Mouse (Mus musculus) mouse embryonic stem cell (cell line): ENCODE measurements at regions not wholly inside any gene's neighbourhood (a gene's known extent, or its start where the extent isn't known, plus 50 kb on each side); places are given as distances from the start of the nearest gene placed in this dataset.
"Not testable (repeated sequence)": the region's sequence is repeated elsewhere in the genome, so short reads cannot be mapped to it uniquely, and the experiment has no call there.

ENCODE experiments used
- in situ Hi-C, 2 experiments: fragments of 300-500 bp; cut with MboI; formaldehyde crosslinking; loops; 1 replicate in 1 of 2; 3 replicates in 1 of 2; pipeline ENCODE4 v1.14.3; 2019 to 2020; ENCODE audit warnings: low sequenced_read_pairs in 2 of 2, low pct_unique_long_range_greater_than_20kb in 1 of 2, mixed read lengths in 1 of 2; ENCODE audit not compliant: unreplicated experiment in 1 of 2

- in situ Hi-C loops = no loop called here
Observed at GRCm38 (mm10) chr6:99932923-99933322, 206.7 kb upstream of the Prok2 start.

GRCm38 (mm10) chr6:99932405-99932804 is 206.2 kb upstream of the Prok2 start:
- in situ Hi-C loops = no loop called here

GRCm38 (mm10) chr6:99931588-99931987 is 205.4 kb upstream of the Prok2 start:
- in situ Hi-C loops = no loop called here

- in situ Hi-C loops = no loop called here
Observed at GRCm38 (mm10) chr6:99930316-99930715, 204.1 kb upstream of the Prok2 start.

GRCm38 (mm10) chr6:99927933-99928555 is 201.9 kb upstream of the Prok2 start:
- in situ Hi-C loops = no loop called here

GRCm38 (mm10) chr6:99924181-99924580 is 198.0 kb upstream of the Prok2 start:
- in situ Hi-C loops = no loop called here

GRCm38 (mm10) chr6:99921966-99922365 is 195.8 kb upstream of the Prok2 start:
- in situ Hi-C loops = no loop called here

GRCm38 (mm10) chr6:99919816-99920562 is 193.8 kb upstream of the Prok2 start:
- in situ Hi-C loops = no loop called here

GRCm38 (mm10) chr6:99918351-99918750 is 192.2 kb upstream of the Prok2 start:
- in situ Hi-C loops = no loop called here

- in situ Hi-C loops = no loop called here
Observed at GRCm38 (mm10) chr6:99909921-99910320, 183.7 kb upstream of the Prok2 start.

GRCm38 (mm10) chr6:99909459-99909858 is 183.3 kb upstream of the Prok2 start:
- in situ Hi-C loops = no loop called here

GRCm38 (mm10) chr6:99908066-99908465 is 181.9 kb upstream of the Prok2 start:
- in situ Hi-C loops = no loop called here

- in situ Hi-C loops = no loop called here
Observed at GRCm38 (mm10) chr6:99905194-99905593, 179.0 kb upstream of the Prok2 start.

- in situ Hi-C loops = no loop called here
Observed at GRCm38 (mm10) chr6:99904607-99905006, 178.4 kb upstream of the Prok2 start.

GRCm38 (mm10) chr6:99904044-99904443 is 177.9 kb upstream of the Prok2 start:
- in situ Hi-C loops = not testable (repeated sequence)

GRCm38 (mm10) chr6:99901564-99901963 is 175.4 kb upstream of the Prok2 start:
- in situ Hi-C loops = no loop called here

GRCm38 (mm10) chr6:99901146-99901545 is 175.0 kb upstream of the Prok2 start:
- in situ Hi-C loops = no loop called here

GRCm38 (mm10) chr6:99899704-99900103 is 173.5 kb upstream of the Prok2 start:
- in situ Hi-C loops = no loop called here

- in situ Hi-C loops = no loop called here
Observed at GRCm38 (mm10) chr6:99898077-99898476, 171.9 kb upstream of the Prok2 start.

- in situ Hi-C loops = no loop called here
Observed at GRCm38 (mm10) chr6:99895558-99895957, 169.4 kb upstream of the Prok2 start.
